Mouse (Mus musculus) spleen, adult 12 weeks (tissue): Measurements from ENCODE around the gene Eif5a.
"Not testable (repeated sequence)": the region's sequence is repeated elsewhere in the genome, so short reads cannot be mapped to it uniquely, and the experiment has no call there.

Experiments
- DNase-seq: peaks from one replicate; pipeline ENCODE4 v3.0.0; 2022; ENCODE audit warnings: low spot score

The Eif5a gene

DNA sequence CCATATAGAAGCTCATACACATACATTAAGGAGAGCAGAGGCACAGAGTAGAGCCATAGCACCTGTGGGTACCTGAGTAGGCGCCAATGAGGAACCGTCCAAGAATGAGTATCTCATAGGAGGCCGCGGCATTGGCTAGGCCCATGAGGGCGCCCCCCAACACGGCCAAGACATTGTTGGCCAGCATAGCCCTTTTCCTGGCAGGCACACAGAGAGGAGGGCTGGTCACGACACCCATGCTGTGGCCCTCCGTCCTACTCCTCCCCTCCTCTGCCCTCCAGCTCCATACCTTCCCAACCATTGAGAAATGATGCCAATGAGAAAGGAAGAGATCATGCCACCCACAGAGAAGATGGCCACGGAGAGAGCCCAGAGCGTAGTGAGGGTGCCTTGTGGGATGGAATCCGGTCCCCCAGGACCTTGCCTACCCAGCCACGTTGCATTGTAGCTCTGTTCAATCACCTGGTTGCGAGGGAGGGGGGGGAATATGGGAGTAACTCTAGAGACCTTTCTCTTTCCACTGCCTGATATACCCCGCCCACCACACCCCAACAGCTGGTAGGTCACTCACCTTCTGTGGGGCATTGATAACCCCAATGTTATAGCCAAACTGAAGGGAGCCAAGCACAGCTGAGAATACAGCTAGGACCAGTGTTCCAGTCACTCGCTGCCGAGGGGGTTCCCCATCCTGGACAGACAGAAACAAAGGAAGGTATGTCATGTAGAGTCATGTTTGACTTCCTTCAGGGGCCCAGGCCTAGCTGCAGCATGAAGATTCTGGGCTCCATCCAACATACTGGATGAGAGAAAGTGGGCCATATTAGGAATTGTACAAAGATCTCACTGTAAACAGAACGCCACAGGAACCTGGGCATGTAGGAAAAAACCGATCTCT lies 24.5 kb upstream of the Eif5a start:
- DNase-seq, result peak; percentile 51

DNA sequence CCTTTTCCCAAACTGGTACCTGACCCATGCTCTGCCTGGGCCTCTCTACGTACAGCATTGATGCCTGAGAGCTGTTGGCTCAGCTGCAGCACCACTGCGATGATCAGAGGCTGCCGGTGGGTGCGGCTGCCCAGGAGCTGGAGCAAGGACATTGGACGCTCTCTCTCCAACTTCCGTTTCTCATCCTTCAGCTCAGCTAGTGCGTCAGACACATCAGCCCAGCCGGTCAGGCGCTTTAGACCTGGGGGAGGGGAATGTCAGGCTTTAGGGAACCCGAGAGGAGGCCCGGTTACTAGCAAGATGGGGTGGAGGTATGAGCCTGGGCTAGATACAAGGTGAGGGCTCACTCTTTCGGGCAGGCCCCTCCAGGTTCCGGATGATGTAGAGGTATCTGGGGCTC lies 23.5 kb upstream of the Eif5a start:
- no peak for DNase-seq

DNA sequence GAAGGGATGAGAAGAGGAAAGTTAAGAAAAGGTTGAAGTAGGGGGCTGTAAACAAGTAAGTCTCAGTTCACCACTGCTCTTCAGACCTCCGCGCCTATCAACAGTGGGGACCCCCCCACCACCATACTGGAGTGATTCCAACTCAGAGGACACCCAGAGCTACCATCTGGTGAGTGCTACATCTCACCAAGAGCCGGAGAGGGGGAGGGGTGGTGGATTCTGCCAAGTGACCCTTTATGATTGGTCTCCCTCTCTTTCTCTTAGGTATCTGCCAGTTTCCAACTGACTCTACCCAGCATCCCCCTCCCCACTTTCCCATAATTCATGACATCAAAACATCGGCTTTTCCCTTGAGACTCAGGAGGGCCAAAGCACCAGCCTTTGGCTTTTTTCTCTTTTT lies 19.2 kb upstream of the Eif5a start:
- DNase-seq, result no peak

DNA sequence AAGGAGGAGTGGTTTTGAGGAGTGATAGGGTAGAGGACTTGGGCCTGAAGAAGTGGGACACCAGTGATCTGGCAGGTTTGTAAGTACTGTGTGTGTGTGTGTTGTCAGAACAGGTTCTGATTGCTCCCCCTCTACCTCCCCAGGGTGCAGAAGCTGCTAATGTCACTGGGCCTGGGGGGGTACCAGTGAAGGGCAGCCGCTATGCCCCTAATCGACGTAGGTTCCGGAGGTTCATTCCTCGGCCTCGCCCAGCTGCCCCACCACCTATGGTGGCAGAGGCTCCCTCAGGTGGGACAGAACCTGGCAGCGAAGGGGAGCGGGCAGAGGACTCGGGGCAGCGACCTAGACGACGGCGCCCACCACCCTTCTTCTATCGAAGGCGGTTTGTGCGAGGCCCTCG lies 18.0 kb upstream of the Eif5a start:
- DNase-seq, result no peak

DNA sequence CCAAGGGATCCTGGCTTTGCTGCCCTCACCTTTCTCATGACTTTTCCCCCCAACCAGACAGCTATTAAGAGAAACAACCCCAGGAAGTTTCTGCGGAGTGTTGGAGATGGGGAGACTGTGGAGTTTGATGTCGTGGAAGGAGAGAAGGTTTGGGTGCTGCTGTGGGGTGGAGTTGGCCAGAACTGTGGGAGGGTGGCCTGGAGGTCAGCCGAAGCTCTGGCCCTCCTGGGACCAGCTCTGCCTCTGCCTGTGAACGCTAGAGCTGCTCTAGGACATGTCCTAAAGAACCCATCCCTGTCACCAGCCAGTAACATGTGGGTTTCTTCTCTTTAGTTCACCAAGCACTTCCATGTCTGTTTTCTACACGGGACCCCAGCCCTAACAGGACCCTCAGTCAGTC lies 17.4 kb upstream of the Eif5a start:
- DNase-seq, result no peak

DNA sequence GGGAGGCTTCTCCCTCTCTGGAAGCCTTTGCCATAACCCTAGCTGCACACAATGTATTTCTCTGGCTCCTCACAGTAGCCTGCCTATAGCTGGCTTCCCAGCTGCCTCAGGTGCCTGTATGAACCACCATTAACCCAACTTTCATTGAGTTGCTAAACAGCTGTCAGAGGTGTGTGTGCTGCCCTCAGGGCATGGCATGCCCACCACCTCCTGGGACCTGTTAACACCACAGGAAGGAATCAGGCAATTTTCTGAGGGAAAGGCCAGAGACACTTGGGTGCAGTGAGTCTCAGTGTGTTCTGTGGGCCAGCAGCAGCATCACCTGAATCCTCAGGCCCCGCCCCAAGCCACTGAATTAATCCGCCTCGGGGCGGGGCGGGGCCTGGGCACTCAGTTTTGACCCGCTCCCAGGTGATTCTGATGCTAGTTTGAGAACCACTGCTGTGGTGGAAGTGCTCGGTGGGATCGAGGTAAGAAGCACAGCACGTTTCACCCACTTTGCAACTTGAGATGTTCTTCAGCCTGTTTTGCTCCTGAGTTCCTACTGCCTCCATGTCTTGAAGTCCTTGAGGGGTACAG lies 16.7 kb upstream of the Eif5a start:
- no peak for DNase-seq

DNA sequence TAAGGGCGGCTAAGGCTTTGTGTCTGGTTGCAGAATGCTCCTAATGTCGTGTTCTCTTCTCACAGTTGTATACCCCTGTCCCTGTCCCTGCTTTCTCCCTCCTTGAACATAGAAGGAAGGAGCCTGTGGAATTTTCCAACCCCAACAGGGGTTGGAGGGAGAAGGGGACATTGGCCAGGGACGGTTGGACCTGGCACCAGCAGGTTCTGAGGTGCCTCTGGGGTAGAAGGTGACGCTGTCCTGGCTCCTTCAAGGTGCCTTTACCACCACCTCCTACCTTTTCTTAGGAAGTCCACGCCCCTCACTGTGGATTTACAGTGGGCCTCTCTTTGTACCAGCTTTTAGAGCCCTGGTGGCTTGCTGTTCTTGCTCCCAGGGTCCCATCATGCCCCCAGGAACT lies 16.1 kb upstream of the Eif5a start:
- DNase-seq, result no peak

DNA sequence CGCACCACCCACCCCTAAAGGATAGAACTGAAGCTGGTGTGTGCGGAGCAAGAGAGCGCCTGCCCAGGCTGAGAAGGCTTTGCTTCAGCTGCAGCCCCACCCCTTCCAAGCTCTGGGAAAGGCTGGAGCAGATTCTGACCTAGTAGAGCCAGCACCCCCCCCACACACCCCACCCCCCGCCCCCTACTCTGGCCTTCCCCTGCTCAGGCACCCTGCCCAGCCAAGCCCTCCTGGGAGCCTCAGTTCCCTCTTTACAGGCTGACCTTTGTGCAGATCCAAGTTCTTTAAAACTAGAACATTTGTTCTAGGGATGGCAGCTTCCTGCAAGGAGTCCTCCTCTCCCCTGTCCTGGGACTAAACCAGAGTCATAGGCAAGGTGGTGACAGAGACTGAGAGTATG lies 15.6 kb upstream of the Eif5a start:
- DNase-seq, result no peak

DNA sequence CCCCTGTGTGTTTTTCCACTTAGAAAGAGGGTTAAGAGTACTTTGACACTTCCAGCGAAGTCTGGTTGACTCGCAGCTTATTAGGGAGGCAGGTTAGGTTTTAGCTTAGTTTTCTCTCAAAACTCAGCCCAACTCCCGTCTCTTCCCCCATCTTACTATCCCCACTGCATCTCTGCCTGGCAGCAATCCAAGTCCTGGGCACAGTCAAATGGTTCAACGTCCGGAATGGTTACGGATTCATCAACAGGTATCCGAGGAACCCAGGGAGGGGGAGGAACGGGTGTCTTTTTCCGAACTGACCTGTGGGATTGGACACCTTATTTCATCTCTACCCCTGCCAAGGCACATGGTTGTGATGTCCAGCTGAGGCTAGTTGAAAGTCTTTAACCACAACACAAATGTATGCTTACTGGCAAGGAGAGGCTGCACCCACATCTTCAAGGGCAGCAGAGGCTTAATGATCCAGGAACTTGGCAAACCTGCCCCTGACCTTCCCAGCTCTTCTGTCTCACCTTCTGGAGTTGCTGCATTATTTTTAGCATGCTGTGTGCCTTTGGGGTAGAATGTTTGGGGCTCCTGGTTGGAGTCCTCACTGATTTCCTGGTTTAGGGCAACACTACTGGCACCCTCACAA lies 15.1 kb upstream of the Eif5a start:
- DNase-seq, result no peak

DNA sequence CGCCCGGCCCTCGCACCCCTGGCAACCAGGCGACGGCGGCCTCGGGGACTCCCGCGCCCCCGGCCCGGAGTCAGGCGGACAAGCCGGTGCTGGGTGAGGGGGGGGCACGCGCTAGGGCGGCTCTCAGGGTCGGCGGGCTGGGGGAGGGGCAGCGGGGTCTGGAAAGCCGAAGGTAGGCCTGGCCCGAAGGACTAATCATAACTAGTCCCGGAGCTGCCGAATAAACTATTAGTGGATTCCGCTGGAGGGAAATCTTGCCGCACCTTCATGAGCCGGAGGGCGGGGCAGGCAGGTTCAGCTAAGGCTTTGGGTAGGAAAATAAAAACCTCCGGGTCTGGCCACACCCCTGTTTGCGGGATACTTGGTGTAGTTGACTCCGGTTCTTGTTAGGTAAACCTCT lies 14.4 kb upstream of the Eif5a start:
- DNase-seq, result no peak

DNA sequence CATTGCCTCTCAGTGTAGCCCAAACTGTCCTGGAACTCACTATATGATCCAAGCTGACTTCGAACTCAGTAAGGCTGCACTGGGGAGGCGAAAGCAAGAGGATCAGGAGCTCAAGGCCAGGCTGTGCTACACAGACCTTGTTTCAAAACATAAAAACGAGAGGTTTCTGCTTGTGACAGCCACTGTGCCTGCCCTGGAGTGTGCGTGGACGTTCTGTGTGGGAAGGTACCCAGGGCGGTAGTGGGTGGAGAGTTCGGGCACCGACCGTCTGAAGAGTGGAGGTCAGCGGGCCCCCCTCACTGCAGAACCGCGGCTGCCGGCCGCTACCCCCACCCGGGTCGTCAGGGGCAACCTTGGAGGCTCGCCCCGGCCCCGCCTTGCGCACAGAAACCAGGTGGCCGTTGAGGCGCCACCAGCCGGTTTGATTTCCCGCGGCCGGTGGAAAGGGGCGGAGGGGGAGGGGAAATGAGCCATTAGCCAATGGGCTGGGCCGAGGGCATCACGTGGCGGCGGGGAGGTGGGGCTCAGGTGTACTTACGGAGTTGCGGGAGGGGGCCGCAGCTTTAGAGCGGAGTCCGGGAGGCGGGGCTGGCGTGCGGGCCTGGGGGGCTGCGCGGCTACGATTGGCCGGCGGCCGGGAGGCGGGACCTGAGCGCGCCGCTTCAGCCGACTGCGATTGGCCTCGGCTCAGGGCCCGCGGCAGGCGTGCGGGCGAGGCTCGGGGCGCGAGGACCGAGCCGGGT lies 13.6 kb upstream of the Eif5a start, which contains the start of gene Ybx2:
Gene Ybx2 (plus strand): TSS at position 660 of the 743 bp plus-strand sequence.
- peak; percentile 73 for DNase-seq

DNA sequence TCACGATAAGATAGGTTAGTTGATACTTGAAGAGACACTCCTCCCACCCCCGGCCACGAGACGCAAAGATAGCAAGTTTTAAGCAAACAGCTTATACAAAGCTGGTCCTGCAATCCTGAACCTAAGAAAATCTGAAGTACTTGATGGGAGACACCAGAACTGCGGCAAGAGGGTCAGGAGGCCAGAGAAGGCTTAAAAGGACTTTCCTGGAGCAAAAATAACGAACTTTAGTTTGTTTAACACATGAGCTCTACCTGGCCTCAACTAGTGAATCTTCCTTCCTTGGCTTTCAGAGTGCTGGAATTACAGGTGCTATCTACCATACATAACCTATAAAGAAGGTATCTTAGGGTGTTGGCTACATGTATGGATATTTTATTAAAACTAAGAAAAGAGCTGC lies 12.9 kb upstream of the Eif5a start:
- no peak for DNase-seq

DNA sequence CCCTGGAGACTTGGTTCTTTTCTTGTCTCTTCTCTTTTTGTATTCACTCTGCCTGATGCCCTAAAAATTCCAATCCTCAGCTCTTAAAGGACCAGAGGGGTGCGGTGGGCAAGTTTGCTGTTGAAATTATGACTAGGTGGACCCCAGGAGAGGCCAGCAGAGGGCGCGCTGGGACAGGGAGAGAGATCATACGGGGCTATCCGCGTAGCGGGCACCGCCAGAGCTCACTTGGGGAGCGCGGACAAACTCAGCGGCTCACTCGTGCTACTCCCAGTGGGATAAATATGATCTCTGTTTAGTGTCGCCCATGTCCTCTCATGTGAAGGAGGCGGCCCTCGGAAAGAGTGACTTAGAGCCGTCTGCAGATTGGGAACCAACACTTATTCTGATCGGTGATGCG lies 12.4 kb upstream of the Eif5a start:
- DNase-seq, result peak; percentile 83

DNA sequence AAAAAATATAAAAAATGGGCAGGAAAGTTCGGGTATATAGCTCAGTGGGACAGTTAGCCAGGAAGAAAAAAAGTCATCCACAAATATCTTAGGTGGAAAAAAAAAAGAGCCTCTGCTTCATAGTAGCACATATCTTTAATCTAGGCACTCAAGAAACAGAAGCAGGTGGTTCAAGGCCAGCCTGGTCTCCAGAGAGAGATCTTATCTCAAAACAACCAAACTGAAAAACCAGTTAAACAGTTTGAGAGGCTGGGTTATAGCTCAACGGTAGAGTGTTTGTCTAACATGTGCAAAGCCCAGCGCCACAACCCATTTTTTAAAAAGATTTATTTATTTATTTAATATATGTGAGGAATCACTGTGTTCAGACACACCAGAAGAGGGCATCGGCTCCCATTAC lies 11.3 kb upstream of the Eif5a start:
- DNase-seq, result no peak

DNA sequence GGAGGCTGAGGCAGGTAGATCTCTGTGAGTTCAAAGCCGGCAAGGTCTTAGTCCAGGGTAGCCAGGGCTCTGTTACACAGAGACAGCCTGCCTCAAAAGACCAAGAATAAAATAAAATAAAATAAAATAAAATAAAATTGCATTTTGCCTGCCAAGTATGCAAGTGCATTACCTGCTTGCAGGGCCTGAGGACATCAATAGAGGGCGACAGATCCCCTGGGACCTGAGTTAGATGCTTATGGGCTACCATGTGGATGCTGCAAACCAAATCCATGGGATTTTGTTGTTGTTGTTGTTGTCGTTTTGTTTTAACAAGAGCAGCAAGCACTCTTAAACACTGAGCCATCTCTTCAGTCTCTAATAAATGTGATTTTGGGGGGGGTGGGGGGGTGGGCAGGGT lies 10.5 kb upstream of the Eif5a start:
- DNase-seq, result no peak

DNA sequence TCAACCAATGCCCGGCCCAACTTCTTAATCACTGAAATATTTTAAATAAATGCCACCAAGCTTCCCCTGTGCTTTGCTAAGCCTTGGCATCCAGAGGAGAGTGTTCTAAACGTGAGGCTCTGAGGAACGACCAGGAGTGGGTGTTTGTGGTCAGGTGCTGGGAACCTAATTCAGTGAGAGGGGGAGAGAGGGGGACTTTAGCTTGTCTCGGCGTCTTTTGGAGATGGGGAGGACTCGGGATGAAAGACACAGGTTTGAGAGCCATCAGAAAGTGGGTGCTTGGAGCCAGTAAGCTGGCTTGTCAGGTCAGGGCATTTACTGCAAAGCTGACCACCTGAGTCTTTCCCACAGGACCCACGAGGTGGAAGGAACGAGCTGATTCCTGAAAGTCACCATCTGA lies 10.0 kb upstream of the Eif5a start:
- no peak for DNase-seq

DNA sequence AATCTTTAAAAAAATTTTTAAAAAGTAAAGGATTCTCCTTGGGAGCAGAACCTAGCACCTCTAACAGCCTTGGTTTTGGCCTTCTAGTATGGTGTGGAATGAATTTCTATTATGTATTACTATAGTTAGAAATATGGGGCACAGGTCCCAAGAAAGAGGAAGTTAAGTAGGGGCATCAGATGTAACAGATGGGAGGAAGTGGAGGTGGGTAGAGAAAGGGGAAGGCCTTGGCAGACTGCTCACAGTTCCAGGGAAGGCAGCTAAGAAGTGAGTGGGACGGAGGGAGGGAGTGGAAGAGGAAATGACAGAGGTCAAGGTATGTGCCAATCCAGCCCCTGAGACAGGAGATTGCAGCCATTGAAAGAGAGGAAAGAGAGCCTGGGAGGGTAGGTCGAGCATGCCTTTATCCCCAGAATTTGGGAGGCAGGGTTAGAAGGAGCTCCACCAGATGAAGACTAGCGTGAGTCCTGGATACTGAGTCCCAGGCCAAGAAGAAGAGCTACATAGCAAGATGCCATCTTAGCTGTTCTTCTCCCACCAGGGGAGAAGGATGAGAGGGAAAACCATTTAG lies 9.3 kb upstream of the Eif5a start:
- no peak for DNase-seq

DNA sequence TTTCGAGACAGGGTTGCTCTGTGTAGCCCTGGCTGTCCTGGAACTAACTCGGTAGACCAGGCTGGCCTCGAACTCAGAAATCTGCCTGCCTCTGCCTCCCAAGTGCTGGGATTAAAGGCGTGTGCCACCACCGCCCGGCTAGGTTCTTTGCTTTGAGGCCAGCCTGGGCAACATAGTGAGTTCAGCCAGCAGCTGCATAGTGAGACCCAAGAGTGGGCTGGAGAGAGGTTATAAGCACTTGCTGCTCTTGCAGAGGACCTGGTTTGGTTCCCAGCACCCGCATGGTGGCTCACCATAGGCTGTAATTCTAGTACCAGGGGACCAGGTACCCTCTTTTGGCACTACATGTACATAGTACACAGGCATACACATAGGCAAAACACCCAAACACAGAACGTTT lies 8.4 kb upstream of the Eif5a start:
- DNase-seq, result not testable (repeated sequence)

DNA sequence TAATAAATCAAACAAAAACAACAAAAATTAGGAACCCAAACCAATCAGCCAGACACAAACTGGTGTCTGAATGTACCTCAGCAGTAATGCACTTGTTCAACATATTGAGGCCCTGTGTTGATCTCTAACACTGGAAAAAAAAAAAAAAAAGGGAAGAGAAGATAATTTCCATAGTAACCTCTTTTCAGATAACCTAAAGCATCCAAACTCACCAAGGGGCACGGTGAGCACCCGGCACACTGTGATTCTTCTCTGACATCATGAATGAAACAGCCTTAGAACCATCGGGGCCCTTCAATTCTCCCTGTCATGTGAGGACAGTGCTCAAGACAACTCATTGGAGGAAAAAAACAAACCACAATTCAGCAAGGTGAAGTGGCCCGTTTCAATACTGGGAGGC lies 8.0 kb upstream of the Eif5a start:
- DNase-seq, result no peak

DNA sequence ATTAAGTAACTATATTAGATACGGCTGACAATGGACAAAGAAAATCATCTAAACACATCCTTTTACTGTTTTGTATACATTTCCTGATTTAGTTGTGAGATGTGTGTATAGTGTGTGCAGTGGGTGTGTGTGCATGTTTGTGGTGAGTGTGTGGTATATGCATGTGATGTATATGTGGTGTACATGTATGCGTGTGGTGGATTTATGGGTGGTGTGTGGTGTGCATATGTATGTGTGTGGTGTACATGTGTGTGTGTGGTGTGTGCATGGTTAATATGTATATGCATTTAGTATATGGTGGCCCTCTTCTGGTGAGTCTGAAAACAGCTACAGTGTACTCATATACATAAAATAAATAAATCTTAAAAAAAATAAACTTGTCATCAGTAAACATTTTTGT lies 5.7 kb upstream of the Eif5a start:
- no peak for DNase-seq

DNA sequence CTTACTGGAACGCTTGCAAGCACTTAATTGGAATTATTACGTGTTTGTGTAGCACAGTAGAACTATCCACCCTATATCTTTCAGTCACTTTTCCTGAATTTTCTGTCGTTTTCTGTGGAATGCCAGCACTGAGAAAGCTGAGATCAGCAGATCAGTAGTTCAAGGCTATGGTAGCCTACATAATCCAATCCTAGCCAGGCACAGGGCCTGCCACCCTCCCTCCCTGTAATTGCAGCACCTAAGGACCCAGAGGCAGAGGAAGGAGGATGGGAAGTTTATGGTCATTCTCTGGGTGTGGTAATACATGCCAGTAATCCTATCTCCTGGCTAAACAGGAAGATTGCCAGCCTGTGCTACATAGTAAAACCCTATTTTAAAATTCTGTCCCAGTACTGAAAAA lies 1.0 kb upstream of the Eif5a start:
- no peak for DNase-seq

DNA sequence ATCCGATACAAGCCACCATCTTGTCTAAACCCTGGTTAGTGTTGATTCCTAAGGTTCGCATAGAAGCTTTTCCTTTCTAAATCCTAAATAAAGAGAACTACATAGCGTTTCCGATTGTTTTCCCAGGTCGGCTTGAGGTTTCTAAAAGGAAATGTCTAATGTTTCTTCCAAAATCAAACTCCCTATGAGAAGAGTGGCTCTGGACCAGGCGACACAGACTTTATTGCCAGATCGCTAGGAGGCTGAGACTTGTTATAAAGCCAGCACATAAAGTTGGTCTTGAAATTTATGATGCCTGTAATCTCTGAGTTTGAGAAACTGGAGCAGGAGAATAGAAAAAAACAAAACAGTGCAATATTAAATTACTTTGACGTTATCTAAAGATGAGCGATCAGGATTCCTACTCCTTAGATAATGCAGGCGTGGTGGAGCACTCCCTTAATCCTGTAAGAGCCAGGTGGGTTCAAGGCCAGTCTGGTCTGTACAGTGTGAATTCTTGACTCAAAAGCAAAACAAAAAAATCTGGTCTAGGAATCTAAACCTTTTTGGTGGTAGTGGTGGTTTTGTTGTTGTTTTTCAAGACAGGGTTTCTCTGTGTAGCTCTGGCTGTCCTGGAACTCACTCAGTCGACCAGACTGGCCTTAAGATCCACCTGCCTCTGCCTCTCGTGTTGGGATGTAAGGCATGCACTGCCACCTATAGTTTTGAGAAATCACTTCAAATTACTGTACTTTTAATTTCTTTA lies 426 bp upstream of the Eif5a start:
- no peak for DNase-seq
